Mouse (Mus musculus): Measurements from ENCODE around the gene Slc5a10. TPM values are rescaled to one million over a fixed set of nuclear protein-coding genes. Genes with fewer than 3 reads are reported as not detected.

The Slc5a10 gene
- polyA plus RNA-seq, 1 experiment from 2014 or later = not detected

Other genes starting within 250 kb of the Slc5a10 start
- 50.5 and 59.5 TPM in 2 replicates for gene Mfap4, start 235.4 kb downstream of the Slc5a10 start, polyA plus RNA-seq (2015; fragmentation: Nextera tagmentation; extraction: Ambion mirVana)
- 109 and 117 TPM in 2 replicates for gene Mapk7, start 226.4 kb downstream of the Slc5a10 start, polyA plus RNA-seq (2015; fragmentation: Nextera tagmentation; extraction: Ambion mirVana)
- gene B9d1, start 215.7 kb downstream of the Slc5a10 start, polyA plus RNA-seq (2015; fragmentation: Nextera tagmentation; extraction: Ambion mirVana) = 38.8 and 42.8 TPM in 2 replicates
- gene Epn2, start 141.1 kb downstream of the Slc5a10 start, polyA plus RNA-seq (2015; fragmentation: Nextera tagmentation; extraction: Ambion mirVana) = 64.6 and 67.3 TPM in 2 replicates
- 8.0 and 9.1 TPM in 2 replicates for gene Grap, start 67.6 kb downstream of the Slc5a10 start, polyA plus RNA-seq (2015; fragmentation: Nextera tagmentation; extraction: Ambion mirVana)
- 0.20 and 0.51 TPM in 2 replicates for gene Fam83g, start 36.7 kb downstream of the Slc5a10 start, polyA plus RNA-seq (2015; fragmentation: Nextera tagmentation; extraction: Ambion mirVana)
- gene Prpsap2, start 41.3 kb upstream of the Slc5a10 start, polyA plus RNA-seq (2015; fragmentation: Nextera tagmentation; extraction: Ambion mirVana) = 64.3 and 67.3 TPM in 2 replicates
- gene Ulk2, start 134.2 kb upstream of the Slc5a10 start, polyA plus RNA-seq (2015; fragmentation: Nextera tagmentation; extraction: Ambion mirVana) = 39.7 and 40.7 TPM in 2 replicates
- gene Akap10, start 209.4 kb upstream of the Slc5a10 start, polyA plus RNA-seq (2015; fragmentation: Nextera tagmentation; extraction: Ambion mirVana) = 15.5 and 15.8 TPM in 2 replicates
- gene Specc1, start 235.9 kb upstream of the Slc5a10 start, polyA plus RNA-seq (2015; fragmentation: Nextera tagmentation; extraction: Ambion mirVana) = 10.7 and 11.7 TPM in 2 replicates

All from forebrain, embryonic 15.5 days (tissue).